Mouse (Mus musculus): ENCODE data around the gene Lmx1b. TPM values are rescaled to one million over a fixed set of nuclear protein-coding genes. Genes with fewer than 3 reads are reported as not detected.

The Lmx1b gene
- total RNA-seq (2015; ENCODE audit: low replicate concordance) (not detected in 2 replicates), total RNA-seq (2017; ENCODE audit: low replicate concordance) (not detected in 2 replicates)

DNA sequence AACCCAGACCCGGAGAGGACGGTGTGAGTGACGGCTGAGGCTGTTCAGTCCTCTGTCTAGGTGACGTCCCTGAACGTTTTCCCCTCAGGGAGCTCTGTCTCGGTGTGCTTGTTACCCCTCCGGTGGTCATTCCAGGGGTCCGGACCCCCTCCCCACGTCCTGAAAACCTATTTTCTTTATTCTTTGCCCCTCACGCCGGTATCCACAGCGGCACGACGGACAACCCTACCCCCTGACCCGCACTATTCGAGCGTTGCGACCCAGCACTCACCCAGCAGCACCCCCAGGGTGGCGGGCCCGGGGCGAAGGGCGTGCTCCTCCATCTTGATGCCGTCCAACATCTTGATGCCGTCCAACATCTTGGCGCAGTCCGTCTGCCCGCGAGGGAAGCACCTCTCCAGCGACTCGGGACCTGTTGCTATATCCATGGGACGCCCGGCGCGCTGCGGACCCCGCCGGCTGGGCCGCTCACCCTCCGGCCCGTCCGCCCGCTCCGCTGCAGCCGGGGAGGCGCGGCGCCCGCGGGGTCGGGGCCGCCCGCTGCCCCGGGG is at the start of gene Lmx1b:
Gene Lmx1b (minus strand): TSS at position 341 of the 551 bp plus-strand sequence.
- no peak for ATAC-seq (replicated peaks; ENCODE audit: low FRiP score, poor library complexity, severe bottlenecking)

- no peak for ATAC-seq (replicated peaks; ENCODE audit: low FRiP score, poor library complexity, severe bottlenecking)
Measured at GRCm38 (mm10) chr2:33689880-33690462, 49.7 kb upstream of the Lmx1b start.

DNA sequence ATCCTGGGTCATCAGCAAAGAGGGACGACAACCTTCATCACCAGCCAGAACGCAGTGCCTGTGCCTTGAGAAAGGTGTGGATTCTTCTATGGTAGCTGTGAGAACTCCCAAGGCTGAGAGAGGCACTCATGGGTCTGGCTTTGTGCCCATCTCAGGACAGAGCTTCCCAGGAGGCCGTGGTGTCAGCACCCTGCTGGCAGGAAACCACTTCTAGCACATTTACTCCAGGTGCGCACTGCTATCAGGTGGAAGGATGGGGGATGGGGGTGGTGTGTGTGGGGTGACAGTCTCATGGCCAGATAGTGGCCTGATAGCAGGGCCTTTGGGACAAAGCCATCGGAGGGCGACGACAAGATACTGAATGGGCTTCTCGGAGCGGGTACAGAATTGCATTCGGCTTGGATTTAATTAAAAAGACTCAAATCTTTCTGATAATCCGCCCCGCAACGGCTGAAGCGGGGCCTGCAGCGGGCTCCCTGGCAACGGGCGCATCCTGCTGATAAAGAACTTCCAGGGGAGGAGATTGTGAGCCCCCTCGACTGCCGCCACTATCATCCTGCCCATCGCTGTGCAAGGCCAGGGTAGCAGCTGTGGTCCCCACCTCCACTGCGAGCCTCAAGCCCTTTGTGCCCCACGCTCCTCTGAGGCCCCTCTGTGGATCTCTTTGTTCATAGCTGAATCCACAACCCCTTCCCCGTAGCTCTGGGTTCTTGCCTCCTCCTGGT is 49.0 kb upstream of the Lmx1b start:
- ATAC-seq (replicated peaks; ENCODE audit: low FRiP score, poor library complexity, severe bottlenecking) = no peak

DNA sequence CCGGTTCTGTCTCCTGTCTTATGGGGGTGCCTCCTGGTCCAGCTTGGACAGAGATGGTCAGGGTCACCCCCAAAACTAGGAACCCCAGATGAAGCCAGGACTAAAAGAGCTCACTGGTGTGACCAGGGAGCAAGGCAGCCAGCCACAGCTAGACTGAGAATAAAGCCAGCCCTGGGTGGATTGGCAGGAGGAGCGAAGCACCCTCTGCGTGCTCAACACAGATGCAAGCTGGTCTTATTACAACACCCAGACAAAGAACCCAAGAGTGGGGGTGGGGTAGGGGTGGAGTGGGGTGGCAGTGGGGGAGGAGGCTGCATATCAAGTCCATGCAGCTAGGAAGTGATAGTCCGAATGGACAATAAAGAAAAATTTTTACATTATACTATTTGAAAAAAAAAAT is 43.3 kb upstream of the Lmx1b start:
- no peak for ATAC-seq (replicated peaks; ENCODE audit: low FRiP score, poor library complexity, severe bottlenecking)

DNA sequence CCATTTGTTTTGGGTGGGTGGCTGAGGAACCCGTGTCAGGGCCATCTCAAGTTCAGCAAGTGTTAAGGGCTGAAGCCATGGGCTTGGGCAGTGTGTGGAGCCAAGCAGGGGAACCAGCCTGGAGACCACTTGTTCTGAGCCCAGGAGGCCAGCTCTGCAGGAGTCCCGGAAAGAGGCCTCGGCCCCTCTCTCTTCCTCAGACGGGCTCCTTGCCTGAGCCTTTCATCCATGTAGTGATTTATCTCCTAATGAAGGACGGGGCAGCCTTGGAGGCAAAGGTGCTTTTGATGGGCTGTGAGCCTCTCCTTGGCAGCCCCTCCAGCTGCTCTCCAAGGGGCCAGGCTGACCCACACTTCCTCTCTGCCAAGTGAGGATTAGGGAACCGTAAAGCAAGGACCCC is 42.8 kb upstream of the Lmx1b start:
- ATAC-seq (replicated peaks; ENCODE audit: low FRiP score, poor library complexity, severe bottlenecking) = no peak

GRCm38 (mm10) chr2:33682219-33682618 is 41.9 kb upstream of the Lmx1b start:
- peak; percentile 68; the same call in 1 of the 2 replicates for ATAC-seq (replicated peaks; ENCODE audit: low FRiP score, poor library complexity, severe bottlenecking)

DNA sequence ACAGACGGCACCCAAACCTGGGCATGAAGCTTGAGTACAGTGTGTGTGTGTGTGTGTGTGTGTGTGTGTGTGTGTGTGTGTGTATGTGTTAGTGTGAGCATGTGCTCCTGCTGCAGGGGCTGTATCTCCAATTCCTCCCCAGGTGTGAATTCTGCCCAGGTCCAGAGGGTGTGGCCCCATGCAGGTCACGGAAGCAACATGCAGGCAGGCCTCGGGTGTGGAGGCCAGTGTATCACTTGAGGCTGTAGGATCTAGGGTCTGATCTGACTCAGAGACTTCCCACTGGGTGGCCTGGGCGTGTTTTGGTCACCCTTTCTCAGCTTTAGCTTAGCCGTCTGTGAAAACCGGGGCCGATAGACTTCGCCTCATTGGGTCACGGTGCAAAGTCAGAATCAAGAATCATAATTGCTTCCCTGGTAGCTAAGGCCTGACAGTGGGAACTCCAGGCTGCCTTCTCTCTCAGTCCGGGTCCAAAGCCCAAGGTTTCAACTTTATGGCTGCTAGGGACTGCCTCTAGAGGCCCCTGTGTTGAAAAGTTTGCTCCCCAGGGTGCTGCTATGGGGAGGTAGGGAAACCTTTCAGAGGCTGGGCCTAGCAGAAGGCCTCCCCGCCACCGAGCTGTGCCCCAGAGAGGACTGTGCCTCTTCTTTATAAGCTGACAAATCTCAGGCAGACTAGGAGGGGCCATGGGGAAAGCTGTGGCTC is 38.8 kb upstream of the Lmx1b start:
- no peak for ATAC-seq (replicated peaks; ENCODE audit: low FRiP score, poor library complexity, severe bottlenecking)

- ATAC-seq (replicated peaks; ENCODE audit: low FRiP score, poor library complexity, severe bottlenecking) = no peak
Measured at GRCm38 (mm10) chr2:33672701-33673472, 32.6 kb upstream of the Lmx1b start.

- no peak for ATAC-seq (replicated peaks; ENCODE audit: low FRiP score, poor library complexity, severe bottlenecking)
Measured at GRCm38 (mm10) chr2:33668741-33669140, 28.4 kb upstream of the Lmx1b start.

- no peak for ATAC-seq (replicated peaks; ENCODE audit: low FRiP score, poor library complexity, severe bottlenecking)
Measured at GRCm38 (mm10) chr2:33666388-33666945, 26.2 kb upstream of the Lmx1b start.

DNA sequence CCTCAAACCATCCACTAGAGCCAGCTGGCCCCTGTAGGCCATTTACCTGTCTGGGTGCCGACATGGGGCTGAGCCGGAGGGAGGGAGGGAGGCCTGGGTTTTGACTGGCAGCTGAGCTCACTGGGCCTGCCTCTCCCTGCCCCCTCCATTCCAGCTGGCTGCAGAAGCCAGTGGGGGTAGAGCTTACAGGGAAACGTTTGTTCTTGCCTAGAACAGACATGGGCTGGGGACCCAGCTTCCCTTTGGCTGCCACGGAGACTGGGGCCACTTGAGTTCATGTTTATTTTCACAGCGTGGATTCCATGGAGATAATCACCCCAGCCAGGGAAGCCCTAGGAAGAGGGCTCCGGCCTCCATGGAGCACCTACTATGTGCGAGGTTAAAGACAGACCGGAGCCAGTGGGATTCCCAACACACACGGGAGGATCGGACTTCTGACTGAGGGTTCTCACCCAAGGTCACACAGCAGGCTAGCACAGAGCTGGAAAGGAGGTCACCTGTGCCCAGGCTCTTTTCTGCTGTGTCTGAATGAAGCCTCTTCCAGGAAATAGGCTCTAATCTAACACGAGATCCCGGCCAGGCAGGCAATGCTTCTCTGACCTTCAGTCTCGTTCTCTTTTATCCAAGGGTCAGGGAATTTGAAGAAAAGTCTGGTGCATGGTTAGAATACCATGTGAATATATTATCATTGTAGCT is 25.2 kb upstream of the Lmx1b start:
- no peak for ATAC-seq (replicated peaks; ENCODE audit: low FRiP score, poor library complexity, severe bottlenecking)

DNA sequence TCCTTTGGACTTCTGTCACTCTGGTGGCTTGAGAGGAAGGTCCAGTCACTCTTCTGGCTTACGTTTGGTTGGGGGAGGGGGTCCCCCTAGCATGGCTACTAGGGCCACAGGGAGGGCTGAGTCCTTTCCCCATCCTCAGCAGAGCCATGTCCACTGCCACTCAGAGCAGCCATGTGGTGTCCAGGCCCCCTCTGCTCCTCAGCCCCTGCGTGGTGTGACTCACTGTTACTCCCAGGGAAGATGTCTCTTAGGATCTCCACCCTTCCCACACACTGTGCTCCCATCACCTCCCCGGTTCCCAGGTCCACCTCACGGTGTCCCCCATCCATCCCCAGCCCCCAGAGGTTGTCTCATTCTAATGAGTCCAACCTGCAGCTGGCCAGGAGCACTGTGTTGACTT is 24.4 kb upstream of the Lmx1b start:
- no peak for ATAC-seq (replicated peaks; ENCODE audit: low FRiP score, poor library complexity, severe bottlenecking)

DNA sequence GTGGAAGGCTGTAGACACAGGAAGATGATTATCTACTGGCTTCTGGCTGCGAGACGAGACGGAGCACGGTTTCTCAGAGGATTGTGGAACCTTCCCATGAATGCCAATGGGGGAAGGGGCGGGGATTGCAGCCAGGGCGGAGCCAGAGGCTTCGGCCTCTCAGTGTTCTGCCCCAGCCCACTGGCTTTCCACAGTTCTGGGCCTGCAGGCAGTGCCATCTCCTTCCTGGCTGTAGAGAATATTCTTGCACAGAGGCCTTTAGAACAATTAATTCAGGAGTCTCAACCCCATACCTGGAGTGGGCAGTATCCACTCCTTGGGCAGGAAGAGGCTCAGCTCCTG is 18.9 kb upstream of the Lmx1b start:
- no peak for ATAC-seq (replicated peaks; ENCODE audit: low FRiP score, poor library complexity, severe bottlenecking)

- ATAC-seq (replicated peaks; ENCODE audit: low FRiP score, poor library complexity, severe bottlenecking) = no peak
Measured at GRCm38 (mm10) chr2:33658602-33659287, 18.4 kb upstream of the Lmx1b start.

GRCm38 (mm10) chr2:33652517-33653198 is 12.3 kb upstream of the Lmx1b start:
- ATAC-seq (replicated peaks; ENCODE audit: low FRiP score, poor library complexity, severe bottlenecking) = no peak

DNA sequence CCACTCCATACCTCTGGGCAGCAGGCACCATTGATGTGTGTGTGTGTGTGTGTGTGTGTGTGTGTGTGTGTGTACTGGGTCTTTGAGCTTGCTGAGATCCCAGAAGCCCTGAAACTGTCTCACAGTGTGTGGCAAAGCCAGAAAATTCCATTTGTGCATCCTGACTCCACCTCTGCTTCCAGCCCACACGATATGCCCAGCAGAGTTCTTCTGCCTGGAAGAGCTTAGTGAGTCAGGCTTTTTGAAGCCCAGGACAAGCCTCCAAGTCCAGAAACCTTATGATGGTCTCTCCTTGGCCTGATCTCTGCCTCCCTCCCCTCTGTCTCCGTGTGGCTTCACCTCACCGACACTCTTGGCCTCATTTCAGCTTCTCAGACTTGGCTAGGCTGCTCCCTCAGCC is 9.1 kb upstream of the Lmx1b start:
- ATAC-seq (replicated peaks; ENCODE audit: low FRiP score, poor library complexity, severe bottlenecking) = no peak

GRCm38 (mm10) chr2:33648894-33649293 is 8.6 kb upstream of the Lmx1b start:
- ATAC-seq (replicated peaks; ENCODE audit: low FRiP score, poor library complexity, severe bottlenecking) = no peak

- ATAC-seq (replicated peaks; ENCODE audit: low FRiP score, poor library complexity, severe bottlenecking) = no peak
Measured at GRCm38 (mm10) chr2:33646283-33646550, 5.9 kb upstream of the Lmx1b start.
